Mouse (Mus musculus) lung, postnatal 0 days (tissue): ENCODE measurements around the gene Hdac7.

ENCODE experiments used
- CTCF ChIP-seq: IDR thresholded peaks from 2 replicates; pipeline ENCODE4 v1.5.1; 2016; ENCODE audit warnings: antibody characterized with exemption, mild to moderate bottlenecking
- EP300 ChIP-seq: IDR thresholded peaks from 2 replicates; pipeline ENCODE4 v1.6.1; 2016; ENCODE audit warnings: antibody characterized with exemption, mild to moderate bottlenecking, control low read depth

- TF ChIP-seq CTCF: no peak
- TF ChIP-seq EP300: no peak
Observed at GRCm38 (mm10) chr15:97810399-97810798, 33.9 kb downstream of the Hdac7 start.
